Mouse (Mus musculus): ENCODE measurements at regions not wholly inside any gene's neighbourhood (a gene's known extent, or its start where the extent isn't known, plus 50 kb on each side); places are given as distances from the start of the nearest gene placed in this dataset.

GRCm38 (mm10) chr15:59722661-59723413 is 293.6 kb downstream of the 4933412E24Rik start:
- TF ChIP-seq MXI1 (IDR thresholded peaks at IDR 0.05; ENCODE audit: low read depth, low read length) = no peak
- no peak for TF ChIP-seq TAL1 (IDR thresholded peaks at IDR 0.05; ENCODE audit: low read length)
- TF ChIP-seq POLR2A (IDR thresholded peaks at IDR 0.05; ENCODE audit: control insufficient read depth in 1 of 2, insufficient read depth in 1 of 2, low read depth in 1 of 2, low read length in 2 of 2, poor library complexity in 1 of 2) = no peak
- no peak for TF ChIP-seq EP300 (IDR thresholded peaks at IDR 0.05; ENCODE audit: low read depth in 1 of 2, low read length in 2 of 2)

All from MEL (cell line).